Mouse (Mus musculus): Measurements from ENCODE around the gene Gabra1. TPM values are rescaled to one million over a fixed set of nuclear protein-coding genes. Genes with fewer than 3 reads are reported as not detected.

Gene Gabra1
- 0.04 and 0.12 TPM in 2 replicates for polyA plus RNA-seq (2015; fragmentation: Nextera tagmentation; extraction: Ambion mirVana)

DNA sequence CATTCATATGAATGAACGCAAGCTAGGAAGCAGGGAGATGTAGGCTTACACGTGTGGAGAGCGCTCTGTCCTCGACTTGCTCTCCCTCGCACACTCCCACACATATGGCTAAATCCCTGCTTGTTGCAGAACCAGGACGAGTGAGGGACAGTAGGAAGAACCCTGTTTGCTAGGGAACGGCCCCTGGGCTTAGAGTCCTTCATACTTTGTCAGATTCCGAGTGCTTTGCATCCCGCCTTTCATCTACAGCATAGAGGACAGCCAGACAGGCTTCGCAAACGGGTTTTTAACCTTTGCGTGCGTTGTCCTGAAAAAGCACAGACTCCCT lies at the start of gene Gabra1:
Gene Gabra1, minus strand, starts transcription at position 106 of the 328 bp plus-strand sequence.
- H3K4me2 ChIP-seq (ENCODE audit: low read depth, low read length) = peak within 1 kb of the TSS; percentile 63
- no peaks in the 10 kb centered on the region for H3K4me1 ChIP-seq (ENCODE audit: insufficient read depth)
- DNase-seq (no peak), ATAC-seq (no peak)
- no peaks in the 10 kb centered on the region for H3K36me3 ChIP-seq (replicated peaks; ENCODE audit: insufficient read depth, low read length)
- TF ChIP-seq CTCF (IDR thresholded peaks at IDR 0.05; ENCODE audit: low read depth) = no peak
- no peak for TF ChIP-seq EP300 (IDR thresholded peaks at IDR 0.05; ENCODE audit: low read depth)
- no peaks in the 10 kb centered on the region for H3K9me3 ChIP-seq (ENCODE audit: low read length)
- H3K27ac ChIP-seq (ENCODE audit: low read depth) = no peak within 1 kb of the TSS
- H3K9ac ChIP-seq (replicated peaks) = no peak within 1 kb of the TSS
- peak within 1 kb of the TSS; percentile 26 for H3K4me3 ChIP-seq (ENCODE audit: low read depth, low read length)
- WGBS (ENCODE audit: insufficient replicate concordance) = 4% methylated on average over 13 of the region's 13 CpGs
- peaks cover 12% of the 10 kb centered on the region; the same call in 1 of the 2 replicates for H3K27me3 ChIP-seq (ENCODE audit: insufficient read depth, low read length)

- Histone ChIP-seq H3K36me3 (replicated peaks; ENCODE audit: insufficient read depth, low read length) (no peaks in the 10 kb centered on the region), H3K4me1 (ENCODE audit: insufficient read depth) (no peaks in the 10 kb centered on the region), H3K9ac (replicated peaks) (no peak overlapping the region), H3K4me3 (ENCODE audit: low read depth, low read length) (peak overlapping the region; percentile 26), H3K27ac (ENCODE audit: low read depth) (no peak overlapping the region), H3K9me3 (ENCODE audit: low read length) (no peaks in the 10 kb centered on the region), H3K27me3 (ENCODE audit: insufficient read depth, low read length) (peaks cover 12% of the 10 kb centered on the region; the same call in 1 of the 2 replicates), H3K4me2 (ENCODE audit: low read depth, low read length) (peak overlapping the region; percentile 63)
- TF ChIP-seq EP300 (IDR thresholded peaks at IDR 0.05; ENCODE audit: low read depth) (no peak), CTCF (IDR thresholded peaks at IDR 0.05; ENCODE audit: low read depth) (no peak)
- no peak for DNase-seq
- no peak for ATAC-seq
- WGBS (ENCODE audit: insufficient replicate concordance) = 2% methylated on average over 35 of the region's 35 CpGs
Observed at GRCm38 (mm10) chr11:42181973-42182824, 531 bp downstream of the Gabra1 start.

- no peak overlapping the region for H3K27ac ChIP-seq (ENCODE audit: low read depth)
- H3K27me3 ChIP-seq (ENCODE audit: insufficient read depth, low read length) = peaks cover 12% of the 10 kb centered on the region; the same call in 1 of the 2 replicates
- no peaks in the 10 kb centered on the region for H3K9me3 ChIP-seq (ENCODE audit: low read length)
- no peak overlapping the region for H3K4me3 ChIP-seq (ENCODE audit: low read depth, low read length)
- no peak overlapping the region for H3K9ac ChIP-seq (replicated peaks)
- H3K4me2 ChIP-seq (ENCODE audit: low read depth, low read length) = no peak overlapping the region
- no peaks in the 10 kb centered on the region for H3K4me1 ChIP-seq (ENCODE audit: insufficient read depth)
- H3K36me3 ChIP-seq (replicated peaks; ENCODE audit: insufficient read depth, low read length) = no peaks in the 10 kb centered on the region
- no peak for ATAC-seq
- TF ChIP-seq CTCF (IDR thresholded peaks at IDR 0.05; ENCODE audit: low read depth) (no peak), EP300 (IDR thresholded peaks at IDR 0.05; ENCODE audit: low read depth) (no peak)
- no peak for DNase-seq
- 23% methylated on average over 5 of the region's 5 CpGs for WGBS (ENCODE audit: insufficient replicate concordance)
Observed at GRCm38 (mm10) chr11:42181426-42181825, 1.3 kb downstream of the Gabra1 start.

DNA sequence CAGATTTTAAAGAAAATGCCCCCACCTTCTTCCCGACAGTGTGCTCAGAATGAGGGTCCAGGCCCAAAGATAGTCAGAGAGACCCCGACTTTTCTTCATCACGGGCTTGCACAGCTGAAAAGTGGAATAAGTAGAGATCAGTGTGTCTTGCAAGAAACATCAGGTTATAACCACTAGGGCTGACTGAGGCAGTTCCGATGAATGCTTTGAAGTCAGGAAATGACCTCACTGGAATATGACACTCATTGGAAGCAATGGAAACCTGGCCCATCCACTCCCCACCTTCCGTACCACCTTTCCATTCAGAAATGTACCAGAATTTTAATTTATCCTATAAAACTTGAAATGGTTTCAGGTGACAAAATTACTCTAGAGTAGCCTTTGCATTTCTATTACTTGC lies 3.2 kb downstream of the Gabra1 start:
- Histone ChIP-seq H3K4me2 (ENCODE audit: low read depth, low read length) (no peak overlapping the region), H3K27ac (ENCODE audit: low read depth) (no peak overlapping the region), H3K9me3 (ENCODE audit: low read length) (no peaks in the 10 kb centered on the region), H3K9ac (replicated peaks) (no peak overlapping the region), H3K4me3 (ENCODE audit: low read depth, low read length) (no peak overlapping the region), H3K4me1 (ENCODE audit: insufficient read depth) (no peaks in the 10 kb centered on the region), H3K27me3 (ENCODE audit: insufficient read depth, low read length) (peaks cover 12% of the 10 kb centered on the region; the same call in 1 of the 2 replicates), H3K36me3 (replicated peaks; ENCODE audit: insufficient read depth, low read length) (no peaks in the 10 kb centered on the region)
- TF ChIP-seq EP300 (IDR thresholded peaks at IDR 0.05; ENCODE audit: low read depth) (no peak), CTCF (IDR thresholded peaks at IDR 0.05; ENCODE audit: low read depth) (no peak)
- ATAC-seq = no peak
- DNase-seq = no peak
- 76% methylated on average over 5 of the region's 5 CpGs for WGBS (ENCODE audit: insufficient replicate concordance)

GRCm38 (mm10) chr11:42178296-42178695 lies 4.4 kb downstream of the Gabra1 start:
- H3K27ac ChIP-seq (ENCODE audit: low read depth) = no peak overlapping the region
- H3K4me3 ChIP-seq (ENCODE audit: low read depth, low read length) = no peak overlapping the region
- no peak overlapping the region for H3K9ac ChIP-seq (replicated peaks)
- H3K4me1 ChIP-seq (ENCODE audit: insufficient read depth) = no peaks in the 10 kb centered on the region
- no peak overlapping the region for H3K4me2 ChIP-seq (ENCODE audit: low read depth, low read length)
- TF ChIP-seq EP300 (IDR thresholded peaks at IDR 0.05; ENCODE audit: low read depth) (no peak), CTCF (IDR thresholded peaks at IDR 0.05; ENCODE audit: low read depth) (no peak)
- WGBS (ENCODE audit: insufficient replicate concordance) = 84% methylated on average over 2 of the region's 2 CpGs
- H3K36me3 ChIP-seq (replicated peaks; ENCODE audit: insufficient read depth, low read length) = no peaks in the 10 kb centered on the region
- DNase-seq = no peak
- peaks cover 12% of the 10 kb centered on the region; the same call in 1 of the 2 replicates for H3K27me3 ChIP-seq (ENCODE audit: insufficient read depth, low read length)
- ATAC-seq = no peak
- no peaks in the 10 kb centered on the region for H3K9me3 ChIP-seq (ENCODE audit: low read length)

- DNase-seq = no peak
- H3K4me2 ChIP-seq (ENCODE audit: low read depth, low read length) = no peak overlapping the region
Observed at GRCm38 (mm10) chr11:42151396-42151795, 31.3 kb downstream of the Gabra1 start.

More at GRCm38 (mm10) chr11:42151396-42151795, 31.3 kb downstream of the Gabra1 start:
- Histone ChIP-seq H3K4me3 (ENCODE audit: low read depth, low read length) (no peak overlapping the region), H3K4me1 (ENCODE audit: insufficient read depth) (no peaks in the 10 kb centered on the region), H3K9me3 (ENCODE audit: low read length) (no peaks in the 10 kb centered on the region), H3K9ac (replicated peaks) (no peak overlapping the region), H3K27ac (ENCODE audit: low read depth) (no peak overlapping the region), H3K36me3 (replicated peaks; ENCODE audit: insufficient read depth, low read length) (no peaks in the 10 kb centered on the region), H3K27me3 (ENCODE audit: insufficient read depth, low read length) (no peaks in the 10 kb centered on the region)
- no peak for ATAC-seq
- TF ChIP-seq CTCF (IDR thresholded peaks at IDR 0.05; ENCODE audit: low read depth) (no peak), EP300 (IDR thresholded peaks at IDR 0.05; ENCODE audit: low read depth) (no peak)
- 76% methylated on average over 5 of the region's 5 CpGs for WGBS (ENCODE audit: insufficient replicate concordance)
